Mouse (Mus musculus) CH12F3 (cell line): ENCODE results near the gene Gm20219.

Source experiments
- in situ Hi-C: fragments of 300-500 bp; cut with MboI; formaldehyde crosslinking; loops from 2 replicates; pipeline ENCODE4 v1.14.3; 2020; ENCODE audit warnings: low sequenced_read_pairs

Gm20219 gene

GRCm38 (mm10) chr17:56558448-56558847 lies 4.3 kb upstream of the Gm20219 start:
- in situ Hi-C loops = loop anchor here (5.0 kb wide), 1 partner anchor 201 kb away; no protein-coding TSS in a partner anchor

GRCm38 (mm10) chr17:56552781-56553363 lies 1.3 kb downstream of the Gm20219 start:
- in situ Hi-C loops = no loop called here

GRCm38 (mm10) chr17:56551841-56552581 lies 2.2 kb downstream of the Gm20219 start:
- in situ Hi-C loops = no loop called here

GRCm38 (mm10) chr17:56550784-56551475 lies 3.3 kb downstream of the Gm20219 start:
- in situ Hi-C loops = no loop called here

- in situ Hi-C loops = no loop called here
Measured at GRCm38 (mm10) chr17:56548605-56549105, 5.5 kb downstream of the Gm20219 start.

- in situ Hi-C loops = no loop called here
Measured at GRCm38 (mm10) chr17:56547846-56548604, 6.2 kb downstream of the Gm20219 start.

GRCm38 (mm10) chr17:56547116-56547845 lies 6.9 kb downstream of the Gm20219 start:
- in situ Hi-C loops = no loop called here

GRCm38 (mm10) chr17:56546576-56546975 lies 7.6 kb downstream of the Gm20219 start:
- in situ Hi-C loops = no loop called here

- in situ Hi-C loops = no loop called here
Measured at GRCm38 (mm10) chr17:56545945-56546344, 8.2 kb downstream of the Gm20219 start.

GRCm38 (mm10) chr17:56544699-56545387 lies 9.3 kb downstream of the Gm20219 start:
- in situ Hi-C loops = no loop called here

- in situ Hi-C loops = no loop called here
Measured at GRCm38 (mm10) chr17:56543684-56544224, 10.4 kb downstream of the Gm20219 start.

GRCm38 (mm10) chr17:56542736-56543135 lies 11.5 kb downstream of the Gm20219 start:
- in situ Hi-C loops = no loop called here

GRCm38 (mm10) chr17:56540562-56540975 lies 13.6 kb downstream of the Gm20219 start:
- in situ Hi-C loops = no loop called here

GRCm38 (mm10) chr17:56537912-56538311 lies 16.3 kb downstream of the Gm20219 start:
- in situ Hi-C loops = no loop called here

- in situ Hi-C loops = no loop called here
Measured at GRCm38 (mm10) chr17:56536874-56537273, 17.3 kb downstream of the Gm20219 start.

- in situ Hi-C loops = no loop called here
Measured at GRCm38 (mm10) chr17:56536192-56536591, 18.0 kb downstream of the Gm20219 start.

GRCm38 (mm10) chr17:56524943-56525342 lies 29.2 kb downstream of the Gm20219 start:
- in situ Hi-C loops = no loop called here

GRCm38 (mm10) chr17:56522744-56523143 lies 31.4 kb downstream of the Gm20219 start:
- in situ Hi-C loops = no loop called here

- in situ Hi-C loops = no loop called here
Measured at GRCm38 (mm10) chr17:56515690-56516410, 38.3 kb downstream of the Gm20219 start.
